Mouse (Mus musculus) CD4-positive, CD25-positive, alpha-beta regulatory T cell, adult 4 months (primary cell): ENCODE measurements around the gene Msi2. TPM values are rescaled to one million over a fixed set of nuclear protein-coding genes. Genes with fewer than 3 reads are reported as not detected.

ENCODE experiments used
- ATAC-seq: one replicate; pipeline ENCODE4 v1.8.0; 2017
- polyA plus RNA-seq, 2 experiments: library from polyadenylated mRNA; unstranded; fragments of 100-300 nt; shearing (Covaris generic); gene quantifications; one replicate each; pipeline ENCODE4 v1.2.1; 2017

Msi2 gene
- polyA plus RNA-seq, 2 experiments from 2014 or later, result 23.8 to 31.3 TPM

- no peak for ATAC-seq
These were observed 105.3 kb downstream of the Msi2 start for GRCm38 (mm10) chr11:88613008-88613407.

DNA sequence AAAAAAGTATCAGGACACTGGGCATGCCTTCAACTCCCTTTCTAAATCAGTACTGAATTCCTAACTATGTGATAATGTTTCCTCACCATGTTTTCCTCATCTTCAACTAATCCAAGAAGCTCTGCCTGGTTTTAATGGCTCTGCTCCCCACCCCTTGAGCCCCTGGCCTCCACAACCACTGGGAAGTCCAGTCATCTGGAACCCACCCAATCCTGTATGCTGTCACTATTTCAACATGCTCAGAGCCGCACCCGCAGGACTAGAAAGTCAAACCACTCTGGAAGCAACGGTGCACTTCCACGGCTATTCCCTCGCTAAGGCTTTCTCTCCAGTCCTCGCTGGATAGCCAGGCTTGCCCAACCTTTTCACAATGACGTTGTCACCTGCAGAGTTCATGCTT lies 106.2 kb downstream of the Msi2 start:
- ATAC-seq, result no peak

DNA sequence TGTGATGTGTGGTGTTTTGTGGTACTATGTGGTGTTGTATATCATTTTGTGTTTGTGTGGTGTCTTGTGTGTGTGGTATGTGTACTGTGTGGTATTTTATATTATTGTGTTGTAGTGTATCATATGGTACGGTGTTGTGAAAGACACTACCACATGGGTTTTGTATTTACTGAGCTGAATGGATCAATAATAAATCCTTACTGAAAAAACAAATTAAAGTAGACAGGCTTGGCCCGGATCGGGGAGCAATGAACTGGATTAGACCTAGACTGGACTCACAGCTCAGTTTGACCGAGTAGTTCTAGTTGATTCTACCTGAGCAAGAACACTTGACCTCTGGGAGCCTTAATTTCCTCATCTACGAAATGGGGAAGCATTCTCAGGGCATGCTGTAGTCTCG lies 107.5 kb downstream of the Msi2 start:
- no peak for ATAC-seq

DNA sequence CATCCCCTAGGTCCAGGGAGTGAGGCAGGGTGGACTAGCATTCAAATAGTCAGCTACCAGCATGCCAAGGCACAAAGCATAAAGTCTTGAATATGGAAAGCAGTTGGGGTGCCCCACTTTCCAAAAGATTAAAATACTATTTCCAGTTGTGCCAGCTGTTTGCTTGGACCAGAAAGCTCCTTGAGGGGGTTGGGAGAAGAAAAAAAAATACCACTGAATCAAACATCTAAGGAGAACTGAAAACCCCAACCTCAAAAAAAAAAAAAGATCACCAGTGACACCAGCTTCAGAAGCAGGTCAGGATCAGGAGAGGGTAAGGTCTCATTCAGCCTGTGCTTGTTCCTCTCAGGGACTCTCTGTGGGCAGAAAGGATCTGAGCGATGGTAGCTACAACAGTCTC lies 108.2 kb downstream of the Msi2 start:
- ATAC-seq, result no peak

DNA sequence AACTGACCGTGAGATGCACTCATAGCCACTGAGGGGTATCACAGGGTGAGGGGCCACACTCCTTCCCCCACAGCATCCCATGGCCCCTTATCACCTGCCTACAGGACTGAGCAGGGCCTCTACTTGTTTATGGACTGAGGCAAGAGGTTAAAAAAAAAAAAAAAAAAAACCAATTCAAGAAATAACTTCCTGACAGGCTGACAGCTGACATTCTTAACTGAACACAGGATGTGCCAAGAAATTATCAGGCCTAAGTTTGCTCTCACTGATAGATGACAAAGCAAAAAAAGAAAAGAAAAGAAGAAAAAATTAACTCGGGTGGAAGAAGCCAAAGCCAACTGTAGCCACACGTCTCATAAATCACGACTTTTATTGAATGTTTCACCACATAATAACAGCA lies 109.7 kb downstream of the Msi2 start:
- peak; percentile 51 for ATAC-seq

DNA sequence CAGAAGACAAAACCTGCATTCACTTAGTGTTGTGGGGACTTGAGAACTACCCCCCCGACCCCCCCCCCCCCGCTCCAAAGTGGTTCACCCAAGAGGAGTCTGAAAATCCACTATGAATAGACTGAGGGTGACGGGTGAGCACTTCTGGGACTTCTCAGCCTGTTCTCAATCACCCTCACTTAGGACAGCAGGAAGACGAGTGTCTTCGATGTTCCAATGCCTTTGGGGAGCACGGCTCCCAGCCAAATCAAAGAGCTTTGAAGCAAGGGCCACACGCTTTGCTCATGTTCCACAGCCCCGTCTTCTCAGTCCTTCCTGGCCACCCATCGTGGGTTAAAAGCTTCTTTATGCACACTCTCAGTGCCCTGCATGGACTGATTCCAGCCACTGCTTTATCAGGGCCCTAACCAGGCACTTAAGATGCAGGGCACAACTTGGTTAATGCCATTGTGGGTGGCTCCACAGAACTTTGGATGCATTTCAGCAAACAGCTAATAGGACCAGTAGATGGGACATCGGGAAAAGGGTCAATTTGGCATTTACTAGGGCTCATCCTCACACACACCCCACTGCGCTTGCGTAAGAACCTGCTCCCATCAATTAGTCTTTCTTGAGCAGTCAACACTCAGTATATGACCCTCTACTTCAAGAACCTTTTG lies 110.5 kb downstream of the Msi2 start:
- no peak for ATAC-seq

DNA sequence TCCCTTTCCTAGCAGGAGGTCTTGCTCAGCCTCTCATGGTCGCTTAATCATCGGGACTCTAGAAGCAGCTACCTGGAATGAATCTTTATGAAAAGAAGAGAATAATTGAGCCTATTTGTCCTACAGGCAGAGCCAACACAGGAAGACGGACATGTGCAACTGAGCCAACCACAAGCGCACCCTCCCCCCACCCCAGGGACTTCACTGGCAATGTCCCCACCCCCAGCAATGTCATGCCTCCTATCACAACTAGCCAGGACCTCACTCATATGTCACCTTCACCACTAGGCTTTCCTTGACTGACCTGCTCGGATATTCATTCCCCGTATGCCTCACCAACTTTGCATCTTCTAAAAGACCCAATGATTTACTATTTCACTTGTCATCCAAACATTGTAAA lies 112.5 kb downstream of the Msi2 start:
- ATAC-seq, result no peak

GRCm38 (mm10) chr11:88605098-88605525 lies 113.2 kb downstream of the Msi2 start:
- ATAC-seq, result no peak

- no peak for ATAC-seq
These were observed 113.7 kb downstream of the Msi2 start for GRCm38 (mm10) chr11:88604635-88605034.

GRCm38 (mm10) chr11:88603366-88603765 lies 114.9 kb downstream of the Msi2 start:
- ATAC-seq, result no peak

- no peak for ATAC-seq
These were observed 115.7 kb downstream of the Msi2 start for GRCm38 (mm10) chr11:88602471-88603120.

DNA sequence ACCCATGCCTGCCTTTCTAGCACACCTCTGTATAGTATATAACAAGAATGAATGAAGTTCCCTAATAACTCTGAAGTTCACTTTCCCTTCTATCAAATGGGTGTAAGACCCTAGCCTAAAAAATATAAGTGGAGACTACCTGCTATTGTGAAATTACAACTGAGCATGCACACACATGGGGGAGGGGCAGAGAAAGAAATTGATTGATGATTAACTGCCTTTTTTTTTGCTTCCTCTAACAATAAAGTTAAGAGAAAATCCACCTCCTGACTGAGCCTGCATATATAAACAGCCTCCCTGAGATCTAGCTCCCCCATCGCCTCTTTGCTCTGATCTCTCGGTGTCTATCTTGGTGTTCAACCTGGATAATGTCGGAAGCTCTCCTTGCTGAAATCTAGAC lies 118.1 kb downstream of the Msi2 start:
- no peak for ATAC-seq

GRCm38 (mm10) chr11:88599332-88600130 lies 118.8 kb downstream of the Msi2 start:
- peak; percentile 43 for ATAC-seq

DNA sequence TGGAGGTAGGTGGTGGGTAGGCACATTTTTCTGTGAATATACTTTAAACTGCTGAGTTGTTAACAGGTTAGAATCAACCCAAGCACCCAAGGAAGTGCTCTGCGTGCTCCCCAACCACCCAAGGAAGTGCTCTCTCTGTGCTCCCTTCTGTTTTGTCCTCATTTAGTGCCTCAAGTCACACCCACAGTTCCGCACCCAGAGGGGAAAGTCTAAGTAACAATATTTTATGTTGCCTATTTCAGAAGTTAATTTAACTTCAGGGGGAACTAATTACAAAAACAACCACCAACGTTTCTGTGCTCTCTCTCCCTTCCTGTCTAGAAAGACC lies 119.5 kb downstream of the Msi2 start:
- peak; percentile 50 for ATAC-seq

DNA sequence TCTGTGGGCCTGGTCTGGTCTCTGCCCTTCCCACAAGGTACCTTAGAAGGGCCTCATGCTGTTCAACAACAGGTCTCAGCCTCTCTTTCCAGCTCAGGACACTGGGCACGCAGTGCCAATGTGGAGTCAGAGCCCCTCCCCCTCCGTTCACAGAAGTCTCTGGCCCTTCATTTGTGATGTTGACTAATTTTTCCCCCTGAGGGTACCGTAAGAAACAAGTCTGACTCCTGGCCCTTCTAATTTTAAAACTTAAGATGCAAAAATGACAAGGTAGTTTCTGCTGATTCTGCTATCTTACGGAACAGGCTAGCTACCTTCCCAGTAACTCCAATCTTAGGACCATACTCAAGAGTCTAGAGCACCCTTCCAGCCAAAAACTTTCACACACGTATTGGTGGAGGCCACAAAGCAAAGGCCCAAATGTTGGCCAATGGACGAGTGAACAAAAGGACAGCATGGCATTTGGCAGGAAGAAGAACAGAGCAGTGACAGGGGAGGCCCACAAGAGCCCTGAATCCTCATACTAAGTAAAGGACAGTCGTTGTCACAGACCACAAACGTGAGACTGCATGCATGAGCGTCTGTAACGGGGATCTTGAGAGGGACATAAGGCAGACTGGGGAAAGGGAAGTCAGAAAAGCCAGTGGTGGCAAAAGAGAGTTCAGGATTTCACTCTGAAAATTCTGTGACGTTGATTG lies 120.0 kb downstream of the Msi2 start:
- no peak for ATAC-seq

GRCm38 (mm10) chr11:88595616-88596015 lies 122.7 kb downstream of the Msi2 start:
- peak; percentile 66 for ATAC-seq

DNA sequence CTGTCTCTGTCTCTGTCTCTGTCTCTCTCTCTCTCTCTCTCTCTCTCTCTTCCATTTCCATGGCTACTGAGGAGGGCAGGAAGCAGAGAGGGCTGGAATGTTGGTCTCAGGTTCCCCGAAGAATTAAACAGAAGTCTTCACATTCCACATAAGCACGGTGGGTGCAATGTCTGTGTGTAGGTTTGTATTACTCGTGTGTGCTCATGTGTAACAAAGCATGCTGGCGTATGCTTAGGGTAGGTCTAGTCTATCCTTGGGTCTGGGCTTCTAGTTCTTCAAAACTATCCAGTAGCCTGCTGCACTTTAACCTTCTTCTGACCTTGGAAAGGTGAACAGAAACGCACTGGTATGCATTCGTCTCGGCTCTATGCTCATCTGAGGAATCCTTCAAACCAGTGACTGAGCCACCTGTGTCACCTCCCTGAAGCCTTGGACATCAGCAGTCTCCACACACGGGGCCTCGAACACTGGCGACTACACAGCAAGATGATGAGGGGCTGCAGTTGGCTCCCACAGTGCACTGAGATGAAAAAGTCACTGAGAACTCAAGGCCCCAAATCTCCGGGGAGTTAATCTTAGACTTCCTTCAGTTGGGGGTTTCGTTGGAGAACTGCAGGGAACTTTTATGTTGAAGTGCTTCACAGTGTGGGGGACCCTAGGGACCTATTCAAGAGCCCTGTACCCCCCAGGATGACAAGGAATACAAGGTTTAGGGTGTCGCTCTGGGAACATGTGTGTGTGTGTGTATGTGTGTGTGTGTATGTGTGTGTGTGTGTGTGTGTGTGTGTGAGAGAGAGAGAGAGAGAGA lies 123.3 kb downstream of the Msi2 start:
- no peak for ATAC-seq

DNA sequence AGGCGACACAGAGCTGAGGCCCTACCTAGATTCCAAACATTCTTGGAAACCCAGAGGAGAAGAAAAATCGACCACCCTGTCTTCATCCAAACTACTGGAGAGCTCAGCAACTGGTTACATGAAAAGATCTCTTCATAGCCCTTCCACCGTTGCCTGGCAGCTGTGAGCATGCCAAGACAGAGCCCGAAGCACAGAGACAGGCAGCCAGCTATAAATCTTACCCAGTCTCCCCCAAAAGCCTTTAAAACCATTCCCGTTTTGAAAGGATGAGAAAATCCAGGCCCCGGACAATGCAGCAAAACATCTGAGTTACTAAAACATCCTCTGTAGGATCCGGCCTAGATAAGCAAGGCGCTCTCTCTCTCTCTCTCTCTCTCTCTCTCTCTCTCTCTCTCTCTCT lies 124.3 kb downstream of the Msi2 start:
- ATAC-seq, result no peak

DNA sequence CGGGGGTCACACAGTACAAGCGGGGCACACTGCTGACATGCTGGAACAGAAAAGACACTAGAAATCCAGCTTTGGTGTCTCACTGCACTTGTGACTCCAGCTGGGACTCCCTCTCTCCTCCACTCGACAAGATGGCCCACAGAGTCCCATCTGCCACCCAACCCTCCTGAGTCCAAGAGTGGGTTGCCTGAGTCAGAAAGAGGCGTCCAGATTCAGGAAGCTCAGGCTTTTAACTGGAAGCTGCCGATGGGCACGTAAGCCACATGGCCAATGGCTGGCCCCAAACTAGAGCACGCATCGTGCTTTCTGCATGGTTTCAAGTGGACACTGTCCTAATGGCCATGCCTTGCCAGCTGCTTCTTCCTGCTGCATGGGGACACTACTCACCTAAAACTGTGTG lies 126.2 kb downstream of the Msi2 start:
- ATAC-seq, result no peak

- no peak for ATAC-seq
These were observed 127.7 kb downstream of the Msi2 start for GRCm38 (mm10) chr11:88590647-88591046.

- ATAC-seq, result no peak
These were observed 128.7 kb downstream of the Msi2 start for GRCm38 (mm10) chr11:88589641-88590040.

GRCm38 (mm10) chr11:88588688-88589210 lies 129.6 kb downstream of the Msi2 start:
- ATAC-seq, result no peak
